Mouse (Mus musculus) cerebellum, adult 2 months (tissue): Measurements from ENCODE around the gene Kcnma1.

Experiments used
- CTCF ChIP-seq: fragments of 200-500 bp; IDR thresholded peaks from 2 replicates; pipeline ENCODE4 v1.5.1; 2011; ENCODE audit warnings: low read depth, mild to moderate bottlenecking, control low read depth, low read length, moderate library complexity, borderline replicate concordance; ENCODE audit not compliant: insufficient read depth
- POLR2A ChIP-seq: fragments of 200-500 bp; IDR thresholded peaks from 2 replicates; pipeline ENCODE4 v1.6.1; 2011; ENCODE audit warnings: low read length, control low read depth, borderline replicate concordance; ENCODE audit not compliant: insufficient read depth

GRCm38 (mm10) chr14:23422481-23423040 lies 591.7 kb downstream of the Kcnma1 start:
- TF ChIP-seq CTCF (no peak), POLR2A (no peak)
